11 mouse cellular contexts compared by ENCODE assay signal in the genomic region with DNA sequence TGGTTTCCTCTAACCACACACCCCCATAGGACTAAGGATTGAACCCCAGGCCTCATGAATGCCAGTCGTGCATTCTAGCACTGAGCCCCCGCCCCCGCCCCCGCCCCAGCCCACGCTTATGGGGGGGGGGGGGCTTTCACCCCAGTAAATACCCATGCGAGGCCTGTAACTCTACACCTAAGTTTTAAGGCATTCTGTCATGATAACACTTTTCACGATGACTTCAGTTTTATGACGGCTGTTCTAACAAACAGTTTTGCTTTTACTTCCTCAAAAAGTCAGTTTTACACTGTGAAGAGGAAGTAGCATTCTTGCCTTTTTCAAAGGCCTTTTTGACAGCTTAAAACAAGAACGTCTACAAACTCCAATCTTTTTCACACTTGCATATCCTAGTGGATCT. TPM values are rescaled to one million over a fixed set of nuclear protein-coding genes. Genes with fewer than 3 reads are reported as not detected.
DNase-seq lines count a peak whose midpoint lies in the region; ATAC-seq and TF ChIP-seq lines count a peak whose summit lies in the region.
"Had no signal": no experiment of that assay in that cellular context is flagged by ENCODE, and none has a peak within 500 bp of the region (broad histone marks: within the 10 kb centered on the region; RNA-seq: fewer than 3 reads in every experiment).

No protein-coding gene starts in this region.

- peaks cover 14% of the 10 kb centered on the region; the same call in 1 of the 2 replicates for H3K4me1 ChIP-seq in stomach, embryonic 15.5 days
- H3K4me1 ChIP-seq in stomach, postnatal 0 days (replicated peaks; ENCODE audit: control insufficient read depth, insufficient read depth), result no peaks in the 10 kb centered on the region; the same call in 1 of the 2 replicates
- H3K4me1 ChIP-seq in limb, embryonic 13.5 days, result peaks cover 71% of the 10 kb centered on the region
- 0 out of 2 replicates have a peak, but pooled peaks cover 5% of the 10 kb centered on the region for H3K4me1 ChIP-seq in kidney, adult 2 months (ENCODE audit: control insufficient read depth, insufficient read depth, low read length)
- H3K4me1 ChIP-seq: midbrain, embryonic 12.5 days had no signal

- DNase-seq in stomach, postnatal 0 days (ENCODE audit: low spot score), result no peak
- no peak for DNase-seq in urinary bladder, postnatal 25 days (ENCODE audit: low spot score)
- no peak for DNase-seq in kidney, adult 2 months
- no peak for DNase-seq in right cerebral cortex, postnatal 25 days
- DNase-seq: cerebellum, adult 9-11 months; heart, postnatal 10 days; thymus, postnatal 25 days had no signal

- H3K4me3 ChIP-seq in stomach, embryonic 15.5 days (replicated peaks), result no peak overlapping the region
- no peak overlapping the region for H3K4me3 ChIP-seq in stomach, postnatal 0 days (ENCODE audit: low read depth, low read length)
- no peak overlapping the region for H3K4me3 ChIP-seq in limb, embryonic 13.5 days
- no peak overlapping the region for H3K4me3 ChIP-seq in kidney, adult 2 months (ENCODE audit: insufficient read depth, low read depth, low read length)
- H3K4me3 ChIP-seq: midbrain, embryonic 12.5 days had no signal

- no peak for TF ChIP-seq CTCF in stomach, postnatal 0 days (IDR thresholded peaks at IDR 0.05; ENCODE audit: low read depth)
- no peak for TF ChIP-seq CTCF in kidney, adult 2 months (conservative IDR thresholded peaks at IDR 0.05; ENCODE audit: insufficient read depth, insufficient read length, low read depth, low read length)

- TF ChIP-seq POLR2A in kidney, adult 2 months (IDR thresholded peaks at IDR 0.05; ENCODE audit: low read depth, low read length), result no peak

- H3K9ac ChIP-seq in stomach, embryonic 15.5 days, result no peak overlapping the region
- H3K9ac ChIP-seq in stomach, postnatal 0 days (ENCODE audit: low read length), result no peak overlapping the region
- no peak overlapping the region for H3K9ac ChIP-seq in limb, embryonic 13.5 days
- H3K9ac ChIP-seq: midbrain, embryonic 12.5 days had no signal

- H3K27me3 ChIP-seq in stomach, embryonic 15.5 days (replicated peaks), result no peaks in the 10 kb centered on the region
- no peaks in the 10 kb centered on the region for H3K27me3 ChIP-seq in stomach, postnatal 0 days (ENCODE audit: control insufficient read depth, insufficient read depth, low read length)
- no peaks in the 10 kb centered on the region for H3K27me3 ChIP-seq in limb, embryonic 13.5 days
- no peaks in the 10 kb centered on the region for H3K27me3 ChIP-seq in kidney, adult 2 months (replicated peaks; ENCODE audit: control insufficient read depth, insufficient read depth, low read length)
- H3K27me3 ChIP-seq: midbrain, embryonic 12.5 days had no signal

- H3K9me3 ChIP-seq in stomach, embryonic 15.5 days, result no peaks in the 10 kb centered on the region
- H3K9me3 ChIP-seq in stomach, postnatal 0 days (ENCODE audit: control insufficient read depth, low read length), result no peaks in the 10 kb centered on the region
- H3K9me3 ChIP-seq in limb, embryonic 13.5 days, result no peaks in the 10 kb centered on the region
- H3K9me3 ChIP-seq: midbrain, embryonic 12.5 days had no signal

- H3K27ac ChIP-seq in stomach, embryonic 15.5 days, result peak overlapping the region; percentile 57
- no peak overlapping the region for H3K27ac ChIP-seq in stomach, postnatal 0 days (replicated peaks)
- H3K27ac ChIP-seq in limb, embryonic 13.5 days, result peak overlapping the region; percentile 22; the same call in 1 of the 2 replicates
- H3K27ac ChIP-seq in kidney, adult 2 months (ENCODE audit: insufficient read depth, low read depth, low read length), result no peak overlapping the region
- H3K27ac ChIP-seq: midbrain, embryonic 12.5 days had no signal

- 17% methylated on average over 9 of the region's 9 CpGs for WGBS in stomach, embryonic 15.5 days
- 27% methylated on average over 9 of the region's 9 CpGs for WGBS in stomach, postnatal 0 days
- WGBS in limb, embryonic 13.5 days, result 7% methylated on average over 9 of the region's 9 CpGs
- WGBS in kidney, adult 2 months, result 32% methylated on average over 9 of the region's 9 CpGs

- no peak for TF ChIP-seq EP300 in stomach, postnatal 0 days (optimal IDR thresholded peaks at IDR 0.05)

- no peak for ATAC-seq in stomach, embryonic 15.5 days (ENCODE audit: insufficient read depth, low FRiP score, low read depth)
- no peak for ATAC-seq in stomach, postnatal 0 days (ENCODE audit: low FRiP score, low TSS enrichment)
- peak; percentile 33 for ATAC-seq in common myeloid progenitor, adult 5-6 weeks (replicated peaks; ENCODE audit: low read depth, poor library complexity, severe bottlenecking)
- 0 out of 2 replicates have a peak, but pooled peaks have one; percentile 41 for ATAC-seq in limb, embryonic 13.5 days (ENCODE audit: low FRiP score, low read depth)

- no peaks in the 10 kb centered on the region for H3K36me3 ChIP-seq in stomach, embryonic 15.5 days
- no peaks in the 10 kb centered on the region for H3K36me3 ChIP-seq in stomach, postnatal 0 days (ENCODE audit: control insufficient read depth, insufficient read depth, low read length)
- H3K36me3 ChIP-seq in limb, embryonic 13.5 days, result no peaks in the 10 kb centered on the region
- H3K36me3 ChIP-seq in kidney, adult 2 months (ENCODE audit: control insufficient read depth, insufficient read depth, low read length), result no peaks in the 10 kb centered on the region
- H3K36me3 ChIP-seq: midbrain, embryonic 12.5 days had no signal

- no peak overlapping the region for H3K4me2 ChIP-seq in stomach, embryonic 15.5 days
- no peak overlapping the region for H3K4me2 ChIP-seq in stomach, postnatal 0 days (replicated peaks; ENCODE audit: low read depth)
- H3K4me2 ChIP-seq in limb, embryonic 13.5 days (replicated peaks), result 0 out of 2 replicates have a peak overlapping the region, but pooled peaks have one; percentile 16
- H3K4me2 ChIP-seq: midbrain, embryonic 12.5 days had no signal

RNA-seq across cellular contexts. Expression of a gene that starts 11.8 kb away (rescaled TPM):
- 11.2 and 11.8 TPM in 2 replicates for polyA plus RNA-seq in stomach, embryonic 15.5 days (2015; fragmentation: Nextera tagmentation; extraction: Ambion mirVana)
- 7.8 and 8.7 TPM in 2 replicates for polyA plus RNA-seq in stomach, postnatal 0 days (2015; fragmentation: Nextera tagmentation; extraction: Ambion mirVana)
- total RNA-seq in common myeloid progenitor, adult 5-6 weeks (2017), result 38.8 and 51.0 TPM in 2 replicates
- 20.3 and 23.0 TPM in 2 replicates for polyA plus RNA-seq in limb, embryonic 13.5 days (2015; fragmentation: Nextera tagmentation; extraction: Ambion mirVana)
- 14.0 and 17.8 TPM in 2 replicates for polyA plus RNA-seq in kidney, adult 2 months (2012; rRNA removed)

Comparison
In these comparisons a context has a peak if more than half of its experiments do, and no peak if none do; other contexts are left out.
1. H3K27ac ChIP-seq: peak in stomach, embryonic 15.5 days (single experiment) and limb, embryonic 13.5 days (single experiment); none in stomach, postnatal 0 days (single experiment) and kidney, adult 2 months (single experiment).
2. ATAC-seq: peak in common myeloid progenitor, adult 5-6 weeks (single experiment) and limb, embryonic 13.5 days (single experiment); none in stomach, embryonic 15.5 days (single experiment) and stomach, postnatal 0 days (single experiment).